Mouse (Mus musculus) duodenum, adult 2 months (tissue): ENCODE measurements around the gene Gsg1l2. TPM values are rescaled to one million over a fixed set of nuclear protein-coding genes. Genes with fewer than 3 reads are reported as not detected.

Experiments used
- polyA plus RNA-seq: library from polyadenylated mRNA; depleted of rRNA; stranded (reverse); fragments of >200 nt; gene quantifications from 2 replicates; pipeline ENCODE4 v1.2.3, GENCODE M21; 2012; ENCODE audit warnings: low replicate concordance; rRNA removed

Gene Gsg1l2
- 0.08 and 0.26 TPM in 2 replicates for polyA plus RNA-seq

DNA sequence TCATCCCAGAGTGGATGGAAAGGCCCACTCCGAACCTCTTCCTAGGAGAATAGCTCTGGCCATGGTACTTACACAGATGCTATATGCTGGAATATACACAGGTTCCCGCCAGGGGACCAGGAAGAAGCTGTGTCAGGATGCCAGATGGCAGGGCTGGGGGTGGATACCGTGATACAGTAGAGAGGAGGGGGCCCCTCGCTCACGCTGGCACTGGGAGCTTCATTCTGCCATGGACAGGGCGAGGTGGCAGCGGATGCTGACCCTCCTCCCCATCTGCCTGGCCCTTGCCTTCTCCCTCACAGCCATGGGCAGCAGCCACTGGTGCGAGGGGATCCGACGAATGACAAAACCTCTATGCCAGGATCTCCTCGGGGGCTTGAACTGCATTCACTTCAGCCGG is at the start of gene Gsg1l2:
TSS of gene Gsg1l2 (plus strand) at position 230 of the 400 bp plus-strand sequence.

DNA sequence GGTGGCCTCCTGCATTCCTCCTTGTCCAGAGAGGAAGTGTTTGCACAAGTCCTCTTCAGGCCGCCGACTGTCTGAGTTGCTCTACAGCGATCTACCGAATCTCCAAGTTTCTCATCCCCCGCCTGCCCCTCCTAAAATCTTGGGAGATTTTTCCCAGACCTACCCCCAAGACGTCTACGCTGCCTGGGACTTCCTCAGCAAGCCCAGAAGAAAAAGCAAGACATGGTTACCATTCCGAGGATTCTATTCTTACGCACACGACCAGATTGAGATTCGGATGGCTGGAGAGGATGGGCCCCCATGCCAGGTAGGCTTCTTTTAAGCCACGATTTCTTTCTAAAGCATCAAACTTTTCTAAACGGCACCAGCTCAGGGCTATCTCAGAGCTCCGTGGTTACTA is 3.4 kb upstream of the Gsg1l2 start, which contains the start of gene Glp2r:
TSS of gene Glp2r (minus strand) at position 101 of the 400 bp plus-strand sequence.

DNA sequence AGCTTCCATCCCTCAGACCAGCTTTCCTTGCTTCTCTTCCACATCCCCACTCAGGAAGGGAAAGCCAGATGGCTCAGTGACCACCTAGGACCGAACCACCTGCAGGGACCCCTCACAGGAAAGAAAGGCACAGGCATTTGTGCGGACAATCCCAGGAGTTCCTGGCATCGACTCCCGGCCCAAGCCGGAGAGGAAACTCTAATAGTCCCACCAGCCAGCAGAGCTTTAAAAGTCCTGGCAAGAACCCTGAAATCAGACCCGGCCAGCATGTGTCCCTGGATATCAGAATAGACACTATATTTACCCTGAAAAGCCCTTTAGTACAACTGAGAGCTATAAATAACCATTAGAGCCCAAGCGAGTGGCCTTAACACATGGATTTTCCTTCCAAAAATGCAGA is 23.5 kb downstream of the Gsg1l2 start, which contains the start of gene Dhrs7c:
TSS of gene Dhrs7c (plus strand) at position 257 of the 400 bp plus-strand sequence.

Other genes with a start within 250 kb of the Gsg1l2 start
- gene Rcvrn, start 79.3 kb upstream of the Gsg1l2 start, polyA plus RNA-seq = not detected in 2 replicates
- gene Glp2r, start 3.5 kb upstream of the Gsg1l2 start, polyA plus RNA-seq = 0.41 and 1.1 TPM in 2 replicates
- not detected in 2 replicates for gene Dhrs7c, start 23.6 kb downstream of the Gsg1l2 start, polyA plus RNA-seq
- 12.5 and 16.9 TPM in 2 replicates for gene Usp43, start 147.5 kb downstream of the Gsg1l2 start, polyA plus RNA-seq
- 0.37 TPM in 1 of 2 replicates, not detected in the other for gene Cfap52, start 191.0 kb downstream of the Gsg1l2 start, polyA plus RNA-seq
- 1.4 and 1.7 TPM in 2 replicates for gene Stx8, start 191.6 kb downstream of the Gsg1l2 start, polyA plus RNA-seq